Mouse (Mus musculus): ENCODE data around the gene Mxd3.

The Mxd3 gene

GRCm38 (mm10) chr13:55329683-55330566, at the start of gene Mxd3:
TSS of gene Mxd3 (minus strand) at chr13:55329823.
- DNase-seq, result peak; percentile 73 to 79

GRCm38 (mm10) chr13:55378907-55379580, 49.4 kb upstream of the Mxd3 start:
- DNase-seq, result no peak

GRCm38 (mm10) chr13:55375877-55376276, 46.3 kb upstream of the Mxd3 start:
- no peak for DNase-seq

GRCm38 (mm10) chr13:55374206-55374924, 44.7 kb upstream of the Mxd3 start:
- no peak for DNase-seq

- DNase-seq, result no peak
These were observed 42.1 kb upstream of the Mxd3 start for GRCm38 (mm10) chr13:55371740-55372139.

GRCm38 (mm10) chr13:55371007-55371681, 41.5 kb upstream of the Mxd3 start:
- no peak for DNase-seq

GRCm38 (mm10) chr13:55370234-55370633, 40.6 kb upstream of the Mxd3 start:
- no peak for DNase-seq

GRCm38 (mm10) chr13:55369531-55370114, 40.0 kb upstream of the Mxd3 start, which contains the start of gene Rgs14:
TSS of gene Rgs14 (plus strand) at chr13:55369732.
- peak; percentile 68 to 71 for DNase-seq

- DNase-seq, result no peak
These were observed 38.8 kb upstream of the Mxd3 start for GRCm38 (mm10) chr13:55368401-55368800.

- DNase-seq, result peak; percentile 85 to 87
These were observed 32.9 kb upstream of the Mxd3 start, which contains the start of gene Lman2 for GRCm38 (mm10) chr13:55362453-55363060. TSS of gene Lman2 (minus strand) at chr13:55362783.

GRCm38 (mm10) chr13:55361974-55362452, 32.4 kb upstream of the Mxd3 start:
- no peak for DNase-seq

- DNase-seq, result no peak
These were observed 31.5 kb upstream of the Mxd3 start for GRCm38 (mm10) chr13:55361145-55361544.

- DNase-seq, result no peak
These were observed 17.1 kb upstream of the Mxd3 start for GRCm38 (mm10) chr13:55346745-55347144.

GRCm38 (mm10) chr13:55344286-55344685, 14.7 kb upstream of the Mxd3 start:
- DNase-seq, result no peak

- DNase-seq, result no peak
These were observed 12.8 kb upstream of the Mxd3 start for GRCm38 (mm10) chr13:55342469-55342868.

GRCm38 (mm10) chr13:55339259-55339658, 9.6 kb upstream of the Mxd3 start:
- DNase-seq, result no peak

- DNase-seq, result no peak
These were observed 8.8 kb upstream of the Mxd3 start for GRCm38 (mm10) chr13:55338131-55339054.

GRCm38 (mm10) chr13:55337341-55337975, 7.8 kb upstream of the Mxd3 start:
- DNase-seq, result no peak

GRCm38 (mm10) chr13:55335701-55336100, 6.1 kb upstream of the Mxd3 start:
- no peak for DNase-seq

GRCm38 (mm10) chr13:55332331-55332730, 2.7 kb upstream of the Mxd3 start:
- no peak for DNase-seq

Data from spleen, adult 18-20 months (tissue).